Mouse (Mus musculus): ENCODE measurements around the gene Casz1. TPM values are rescaled to one million over a fixed set of nuclear protein-coding genes. Genes with fewer than 3 reads are reported as not detected.

Gene Casz1
- 10 to 100 TPM; 14.9 to 15.0 TPM for total RNA-seq (2023)

DNA sequence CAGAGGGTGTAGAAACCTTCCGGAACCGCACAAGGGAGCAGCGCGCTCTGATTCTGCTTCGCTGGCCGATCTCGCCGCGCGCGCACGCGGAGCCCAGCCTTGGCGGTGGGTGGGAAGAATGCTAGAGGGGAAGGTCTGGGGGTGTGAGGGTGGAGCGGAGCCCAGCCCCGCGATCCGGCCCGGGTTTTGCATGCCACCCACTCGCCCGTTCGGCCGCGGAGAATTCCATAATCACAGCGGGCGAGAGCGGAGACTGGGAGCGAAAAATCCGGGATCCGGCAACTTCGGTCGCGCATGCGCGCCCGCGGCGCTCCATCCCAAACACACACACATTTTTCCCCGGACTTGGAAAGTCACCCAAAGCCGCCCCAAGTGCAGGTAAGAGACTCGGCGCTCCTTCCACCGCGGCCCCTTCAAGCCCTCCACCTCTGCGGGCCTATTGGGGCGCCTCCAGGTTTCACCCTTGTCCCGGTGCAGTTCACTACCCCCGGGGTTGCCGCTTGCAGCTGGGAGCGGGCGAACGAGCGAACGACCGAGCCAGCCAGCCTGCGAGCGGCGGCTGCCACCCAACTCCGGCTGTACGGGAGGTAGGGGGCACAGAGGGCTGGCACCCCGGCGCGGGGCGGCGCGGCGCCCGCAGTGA lies at the start of gene Casz1:
Gene Casz1 (plus strand): TSS at position 293 of the 643 bp plus-strand sequence.

Other genes starting within 250 kb of the Casz1 start
- gene Exosc10, start 246.0 kb upstream of the Casz1 start, total RNA-seq (2023): 10 to 100 TPM; 41.8 to 42.7 TPM
- 10 to 100 TPM; 19.6 to 20.5 TPM for gene Srm, start 212.9 kb upstream of the Casz1 start, total RNA-seq (2023)
- under 1 TPM in 1 of 2 experiments, not detected in 1; 0.60 TPM for gene Masp2, start 201.9 kb upstream of the Casz1 start, total RNA-seq (2023)
- 100 to 1,000 TPM; 160 to 166 TPM for gene Tardbp, start 177.4 kb upstream of the Casz1 start, total RNA-seq (2023)
- not detected for gene Gm572, start 161.1 kb upstream of the Casz1 start, total RNA-seq (2023)

All from neutrophil, adult 83 days (primary cell).